Mouse (Mus musculus): Measurements from ENCODE around the gene Slc22a27. TPM values are rescaled to one million over a fixed set of nuclear protein-coding genes. Genes with fewer than 3 reads are reported as not detected.
"Not testable (repeated sequence)": the region's sequence is repeated elsewhere in the genome, so short reads cannot be mapped to it uniquely, and the experiment has no call there.

The Slc22a27 gene
- total RNA-seq (2015; ENCODE audit: low replicate concordance), result not detected in 2 replicates
- total RNA-seq (2017; ENCODE audit: low replicate concordance), result not detected in 2 replicates

DNA sequence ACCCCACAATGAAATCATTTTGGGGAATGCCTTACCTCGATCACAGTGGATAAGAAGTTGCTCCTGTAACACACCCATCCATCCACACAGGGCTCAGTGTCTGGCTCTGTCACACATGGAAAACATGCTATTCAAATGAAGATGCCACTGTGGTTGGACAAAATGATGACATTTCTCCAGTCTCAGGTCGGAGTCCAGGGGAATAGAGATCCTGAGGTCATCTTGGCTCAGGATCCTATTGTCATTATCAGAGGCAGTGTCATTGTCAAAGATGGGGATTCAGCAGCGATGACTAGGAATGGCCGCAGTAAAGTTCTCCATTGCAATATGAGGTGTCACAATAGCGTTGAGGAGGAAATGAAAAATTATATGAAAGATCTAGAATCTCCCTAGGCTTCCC, at the start of gene Slc22a27:
TSS of gene Slc22a27 (minus strand) at position 101 of the 400 bp plus-strand sequence.
- ATAC-seq (replicated peaks; ENCODE audit: low FRiP score, poor library complexity, severe bottlenecking), result not testable (repeated sequence)

- not testable (repeated sequence) for ATAC-seq (replicated peaks; ENCODE audit: low FRiP score, poor library complexity, severe bottlenecking)
Measured at GRCm38 (mm10) chr19:8011596-8011995, 45.8 kb upstream of the Slc22a27 start.

DNA sequence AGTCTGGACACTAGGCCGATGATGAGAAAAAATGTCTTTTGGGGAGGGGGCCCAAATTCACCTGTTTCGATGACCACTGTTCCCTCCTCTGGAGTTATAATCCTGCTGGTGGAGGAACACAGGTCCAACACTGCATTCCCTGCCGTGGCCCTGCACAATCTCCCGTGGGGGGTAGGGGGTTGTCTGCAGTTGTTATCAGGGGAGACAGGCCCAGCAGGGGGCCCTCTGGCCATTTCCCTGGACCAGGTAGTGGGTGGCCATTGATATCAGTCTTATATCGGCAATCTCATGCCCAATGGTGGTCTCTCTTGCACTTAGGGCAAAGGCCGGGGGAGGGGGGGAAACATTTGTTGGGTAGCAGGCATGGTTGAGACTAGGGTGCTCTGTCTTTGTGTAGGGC, 43.3 kb upstream of the Slc22a27 start:
- ATAC-seq (replicated peaks; ENCODE audit: low FRiP score, poor library complexity, severe bottlenecking), result not testable (repeated sequence)

GRCm38 (mm10) chr19:7968703-7969102, 2.9 kb upstream of the Slc22a27 start:
- no peak for ATAC-seq (replicated peaks; ENCODE audit: low FRiP score, poor library complexity, severe bottlenecking)

- not testable (repeated sequence) for ATAC-seq (replicated peaks; ENCODE audit: low FRiP score, poor library complexity, severe bottlenecking)
Measured at GRCm38 (mm10) chr19:7966550-7966949, 723 bp upstream of the Slc22a27 start.

GRCm38 (mm10) chr19:7939391-7939790, 26.4 kb downstream of the Slc22a27 start:
- not testable (repeated sequence) for ATAC-seq (replicated peaks; ENCODE audit: low FRiP score, poor library complexity, severe bottlenecking)

- no peak for ATAC-seq (replicated peaks; ENCODE audit: low FRiP score, poor library complexity, severe bottlenecking)
Measured at GRCm38 (mm10) chr19:7876626-7877025, 89.2 kb downstream of the Slc22a27 start.

GRCm38 (mm10) chr19:7829851-7830250, 136.0 kb downstream of the Slc22a27 start:
- ATAC-seq (replicated peaks; ENCODE audit: low FRiP score, poor library complexity, severe bottlenecking), result no peak

Other genes starting within 250 kb of the Slc22a27 start
- gene Slc22a26, start 163.4 kb downstream of the Slc22a27 start, total RNA-seq (2015; ENCODE audit: low replicate concordance), result not detected in 2 replicates
- gene Slc22a26, start 163.4 kb downstream of the Slc22a27 start, total RNA-seq (2017; ENCODE audit: low replicate concordance), result not detected in 2 replicates
- not detected in 2 replicates for gene Slc22a28, start 166.0 kb upstream of the Slc22a27 start, total RNA-seq (2015; ENCODE audit: low replicate concordance)
- not detected in 2 replicates for gene Slc22a28, start 166.0 kb upstream of the Slc22a27 start, total RNA-seq (2017; ENCODE audit: low replicate concordance)

Data from erythroid progenitor cell, adult 5-6 weeks (primary cell).